23 mouse cellular contexts compared by ENCODE assay signal in genomic region chr12:36210096-36210495, GRCm38 (mm10). TPM values are rescaled to one million over a fixed set of nuclear protein-coding genes. Genes with fewer than 3 reads are reported as not detected.
"Had no signal": no experiment of that assay in that cellular context is flagged by ENCODE, and none has a peak within 500 bp of the region (broad histone marks: within the 10 kb centered on the region; RNA-seq: fewer than 3 reads in every experiment).

No protein-coding gene starts in this region.

- H3K4me3 ChIP-seq: limb, embryonic 15.5 days; liver, embryonic 12.5 days; midbrain, embryonic 10.5 days; neural tube, embryonic 13.5 days; stomach, embryonic 15.5 days had no signal

- H3K27me3 ChIP-seq: limb, embryonic 15.5 days; liver, embryonic 12.5 days; neural tube, embryonic 13.5 days; stomach, embryonic 15.5 days had no signal

- H3K4me1 ChIP-seq: liver, embryonic 12.5 days; stomach, embryonic 15.5 days had no signal

- H3K27ac ChIP-seq: kidney, postnatal 0 days; limb, embryonic 15.5 days; liver, embryonic 12.5 days; midbrain, embryonic 10.5 days; neural tube, embryonic 13.5 days; stomach, embryonic 15.5 days had no signal

- DNase-seq: kidney, adult 8-10 months; kidney, postnatal 36 days; lung, postnatal 10 days; lung, postnatal 4 days; retina, postnatal 1 day; right cerebral cortex, postnatal 4 days; thymus, adult 2 months; thymus, postnatal 25 days had no signal

RNA-seq across cellular contexts. Expression of gene Lrrc72, which starts 43.1 kb away (rescaled TPM):
- total RNA-seq: layer of hippocampus, adult 18-20 months; layer of hippocampus, postnatal 10 days; left cerebral cortex, adult 18-20 months; left cerebral cortex, postnatal 10 days had no signal
- polyA plus RNA-seq: kidney, postnatal 0 days; limb, embryonic 11.5 days; limb, embryonic 15.5 days; liver, embryonic 12.5 days; liver, embryonic 16.5 days; lung, embryonic 14.5 days; midbrain, embryonic 10.5 days; neural tube, embryonic 13.5 days; spleen, adult 2 months; stomach, embryonic 15.5 days; thymus, adult 2 months; urinary bladder, adult 2 months had no signal
